Mouse (Mus musculus) bone marrow, adult 2 months (tissue): ENCODE data around the gene Oprm1.

Experiments used
- CTCF ChIP-seq: fragments of 200-500 bp; IDR thresholded peaks from 2 replicates; pipeline ENCODE4 v1.5.1; 2011; ENCODE audit warnings: low read length, control low read depth; ENCODE audit not compliant: control insufficient read depth, insufficient read depth
- POLR2A ChIP-seq: fragments of 200-500 bp; IDR thresholded peaks from 2 replicates; pipeline ENCODE4 v1.6.1; 2011; ENCODE audit warnings: low read depth, mild to moderate bottlenecking, control low read depth, low read length, borderline replicate concordance; ENCODE audit not compliant: control insufficient read depth

GRCm38 (mm10) chr10:6758206-6758605, at the start of gene Oprm1:
- no peak for TF ChIP-seq CTCF
- TF ChIP-seq POLR2A = no peak
